Mouse (Mus musculus): ENCODE results near the gene 1700067P10Rik. TPM values are rescaled to one million over a fixed set of nuclear protein-coding genes. Genes with fewer than 3 reads are reported as not detected.

Gene 1700067P10Rik
- polyA plus RNA-seq (2015; fragmentation: Nextera tagmentation; extraction: Ambion mirVana) = not detected in 2 replicates

- peaks cover 5% of the 10 kb centered on the region for H3K9me3 ChIP-seq (replicated peaks; ENCODE audit: control insufficient read depth, low read length)
- H3K27me3 ChIP-seq (ENCODE audit: control insufficient read depth, insufficient read depth, low read length) = peaks cover 5% of the 10 kb centered on the region
- no peak within 1 kb of the TSS for H3K27ac ChIP-seq (ENCODE audit: low read length)
- H3K9ac ChIP-seq (ENCODE audit: low read length) = no peak within 1 kb of the TSS
- no peak within 1 kb of the TSS for H3K4me3 ChIP-seq (ENCODE audit: low read length)
- H3K4me1 ChIP-seq (ENCODE audit: control insufficient read depth, insufficient read depth, low read length) = no peaks in the 10 kb centered on the region
- no peaks in the 10 kb centered on the region for H3K36me3 ChIP-seq (ENCODE audit: control insufficient read depth, insufficient read depth)
- no peak within 1 kb of the TSS for H3K4me2 ChIP-seq (ENCODE audit: low read depth, low read length)
- no peak for ATAC-seq (replicated peaks; ENCODE audit: extremely low read depth, insufficient read depth, low FRiP score)
These were observed at the start of gene 1700067P10Rik for GRCm38 (mm10) chr17:48089019-48089418. 1700067P10Rik (plus strand) TSS chr17:48089319.

- H3K4me2 ChIP-seq (ENCODE audit: low read depth, low read length) = peak overlapping the region; percentile 56
- no peaks in the 10 kb centered on the region for H3K9me3 ChIP-seq (replicated peaks; ENCODE audit: control insufficient read depth, low read length)
- 16% methylated on average over 29 of the region's 29 CpGs for WGBS
- H3K4me1 ChIP-seq (ENCODE audit: control insufficient read depth, insufficient read depth, low read length) = peaks cover 16% of the 10 kb centered on the region
- ATAC-seq (replicated peaks; ENCODE audit: extremely low read depth, insufficient read depth, low FRiP score) = peak; percentile 67; the same call in 1 of the 2 replicates
- peak overlapping the region; percentile 65 for H3K9ac ChIP-seq (ENCODE audit: low read length)
- no peaks in the 10 kb centered on the region for H3K36me3 ChIP-seq (ENCODE audit: control insufficient read depth, insufficient read depth)
- H3K4me3 ChIP-seq (ENCODE audit: low read length) = peak overlapping the region; percentile 38
- H3K27me3 ChIP-seq (ENCODE audit: control insufficient read depth, insufficient read depth, low read length) = no peaks in the 10 kb centered on the region
- peak overlapping the region; percentile 58 for H3K27ac ChIP-seq (ENCODE audit: low read length)
These were observed 47.5 kb upstream of the 1700067P10Rik start for GRCm38 (mm10) chr17:48041351-48042287.

- H3K4me3 ChIP-seq (ENCODE audit: low read length) = no peak overlapping the region
- 73% methylated on average over 5 of the region's 5 CpGs for WGBS
- peaks cover 16% of the 10 kb centered on the region for H3K4me1 ChIP-seq (ENCODE audit: control insufficient read depth, insufficient read depth, low read length)
- H3K36me3 ChIP-seq (ENCODE audit: control insufficient read depth, insufficient read depth) = no peaks in the 10 kb centered on the region
- H3K9ac ChIP-seq (ENCODE audit: low read length) = no peak overlapping the region
- no peak for ATAC-seq (replicated peaks; ENCODE audit: extremely low read depth, insufficient read depth, low FRiP score)
- no peak overlapping the region for H3K4me2 ChIP-seq (ENCODE audit: low read depth, low read length)
- no peaks in the 10 kb centered on the region for H3K9me3 ChIP-seq (replicated peaks; ENCODE audit: control insufficient read depth, low read length)
- H3K27ac ChIP-seq (ENCODE audit: low read length) = no peak overlapping the region
- H3K27me3 ChIP-seq (ENCODE audit: control insufficient read depth, insufficient read depth, low read length) = no peaks in the 10 kb centered on the region
These were observed 45.8 kb upstream of the 1700067P10Rik start for GRCm38 (mm10) chr17:48043154-48043880.

- Histone ChIP-seq H3K36me3 (ENCODE audit: control insufficient read depth, insufficient read depth) (no peaks in the 10 kb centered on the region), H3K27me3 (ENCODE audit: control insufficient read depth, insufficient read depth, low read length) (no peaks in the 10 kb centered on the region), H3K9me3 (replicated peaks; ENCODE audit: control insufficient read depth, low read length) (no peaks in the 10 kb centered on the region), H3K9ac (ENCODE audit: low read length) (no peak overlapping the region), H3K4me2 (ENCODE audit: low read depth, low read length) (no peak overlapping the region), H3K4me3 (ENCODE audit: low read length) (no peak overlapping the region), H3K27ac (ENCODE audit: low read length) (no peak overlapping the region), H3K4me1 (ENCODE audit: control insufficient read depth, insufficient read depth, low read length) (peaks cover 9% of the 10 kb centered on the region)
- ATAC-seq (replicated peaks; ENCODE audit: extremely low read depth, insufficient read depth, low FRiP score) = no peak
- WGBS = 28% methylated on average over 4 of the region's 4 CpGs
These were observed 43.5 kb upstream of the 1700067P10Rik start for GRCm38 (mm10) chr17:48045631-48046030.

GRCm38 (mm10) chr17:48051638-48052337 is 37.3 kb upstream of the 1700067P10Rik start:
- Histone ChIP-seq H3K9ac (ENCODE audit: low read length) (no peak overlapping the region), H3K4me1 (ENCODE audit: control insufficient read depth, insufficient read depth, low read length) (no peaks in the 10 kb centered on the region), H3K27ac (ENCODE audit: low read length) (no peak overlapping the region), H3K9me3 (replicated peaks; ENCODE audit: control insufficient read depth, low read length) (0 out of 2 replicates have a peak, but pooled peaks cover 2% of the 10 kb centered on the region), H3K36me3 (ENCODE audit: control insufficient read depth, insufficient read depth) (no peaks in the 10 kb centered on the region), H3K4me2 (ENCODE audit: low read depth, low read length) (no peak overlapping the region), H3K27me3 (ENCODE audit: control insufficient read depth, insufficient read depth, low read length) (peaks cover 11% of the 10 kb centered on the region), H3K4me3 (ENCODE audit: low read length) (no peak overlapping the region)
- WGBS = 54% methylated on average over 5 of the region's 5 CpGs
- ATAC-seq (replicated peaks; ENCODE audit: extremely low read depth, insufficient read depth, low FRiP score) = no peak

GRCm38 (mm10) chr17:48052338-48053067 is 36.6 kb upstream of the 1700067P10Rik start:
- no peak for ATAC-seq (replicated peaks; ENCODE audit: extremely low read depth, insufficient read depth, low FRiP score)
- H3K27ac ChIP-seq (ENCODE audit: low read length) = no peak overlapping the region

GRCm38 (mm10) chr17:48053646-48054045 is 35.5 kb upstream of the 1700067P10Rik start:
- Histone ChIP-seq H3K27ac (ENCODE audit: low read length) (no peak overlapping the region), H3K27me3 (ENCODE audit: control insufficient read depth, insufficient read depth, low read length) (peaks cover 16% of the 10 kb centered on the region), H3K4me2 (ENCODE audit: low read depth, low read length) (no peak overlapping the region), H3K36me3 (ENCODE audit: control insufficient read depth, insufficient read depth) (no peaks in the 10 kb centered on the region), H3K9me3 (replicated peaks; ENCODE audit: control insufficient read depth, low read length) (0 out of 2 replicates have a peak, but pooled peaks cover 2% of the 10 kb centered on the region), H3K9ac (ENCODE audit: low read length) (no peak overlapping the region), H3K4me1 (ENCODE audit: control insufficient read depth, insufficient read depth, low read length) (peaks cover 10% of the 10 kb centered on the region), H3K4me3 (ENCODE audit: low read length) (no peak overlapping the region)
- WGBS = 76% methylated on average over 2 of the region's 2 CpGs
- ATAC-seq (replicated peaks; ENCODE audit: extremely low read depth, insufficient read depth, low FRiP score) = no peak

More at GRCm38 (mm10) chr17:48052338-48053067, 36.6 kb upstream of the 1700067P10Rik start:
- Histone ChIP-seq H3K4me3 (ENCODE audit: low read length) (no peak overlapping the region), H3K9ac (ENCODE audit: low read length) (no peak overlapping the region), H3K4me2 (ENCODE audit: low read depth, low read length) (no peak overlapping the region), H3K4me1 (ENCODE audit: control insufficient read depth, insufficient read depth, low read length) (peaks cover 4% of the 10 kb centered on the region), H3K9me3 (replicated peaks; ENCODE audit: control insufficient read depth, low read length) (0 out of 2 replicates have a peak, but pooled peaks cover 2% of the 10 kb centered on the region), H3K27me3 (ENCODE audit: control insufficient read depth, insufficient read depth, low read length) (peaks cover 16% of the 10 kb centered on the region), H3K36me3 (ENCODE audit: control insufficient read depth, insufficient read depth) (no peaks in the 10 kb centered on the region)
- 69% methylated on average over 10 of the region's 10 CpGs for WGBS

- H3K4me1 ChIP-seq (ENCODE audit: control insufficient read depth, insufficient read depth, low read length) = peaks cover 10% of the 10 kb centered on the region
- no peak overlapping the region for H3K9ac ChIP-seq (ENCODE audit: low read length)
- 37% methylated on average over 20 of the region's 20 CpGs for WGBS
- no peak for ATAC-seq (replicated peaks; ENCODE audit: extremely low read depth, insufficient read depth, low FRiP score)
- H3K36me3 ChIP-seq (ENCODE audit: control insufficient read depth, insufficient read depth) = no peaks in the 10 kb centered on the region
- no peak overlapping the region; the same call in 1 of the 2 replicates for H3K4me2 ChIP-seq (ENCODE audit: low read depth, low read length)
- H3K27ac ChIP-seq (ENCODE audit: low read length) = no peak overlapping the region
- H3K4me3 ChIP-seq (ENCODE audit: low read length) = no peak overlapping the region
- peaks cover 18% of the 10 kb centered on the region for H3K27me3 ChIP-seq (ENCODE audit: control insufficient read depth, insufficient read depth, low read length)
- H3K9me3 ChIP-seq (replicated peaks; ENCODE audit: control insufficient read depth, low read length) = 0 out of 2 replicates have a peak, but pooled peaks cover 2% of the 10 kb centered on the region
These were observed 33.9 kb upstream of the 1700067P10Rik start for GRCm38 (mm10) chr17:48055076-48055816.
